Mouse (Mus musculus) bone marrow, adult 2 months (tissue): ENCODE data around the gene Aoc2.

Experiments
- CTCF ChIP-seq: fragments of 200-500 bp; IDR thresholded peaks from 2 replicates; pipeline ENCODE4 v1.5.1; 2011; ENCODE audit warnings: low read length, control low read depth; ENCODE audit not compliant: control insufficient read depth, insufficient read depth
- POLR2A ChIP-seq: fragments of 200-500 bp; IDR thresholded peaks from 2 replicates; pipeline ENCODE4 v1.6.1; 2011; ENCODE audit warnings: low read depth, mild to moderate bottlenecking, control low read depth, low read length, borderline replicate concordance; ENCODE audit not compliant: control insufficient read depth

DNA sequence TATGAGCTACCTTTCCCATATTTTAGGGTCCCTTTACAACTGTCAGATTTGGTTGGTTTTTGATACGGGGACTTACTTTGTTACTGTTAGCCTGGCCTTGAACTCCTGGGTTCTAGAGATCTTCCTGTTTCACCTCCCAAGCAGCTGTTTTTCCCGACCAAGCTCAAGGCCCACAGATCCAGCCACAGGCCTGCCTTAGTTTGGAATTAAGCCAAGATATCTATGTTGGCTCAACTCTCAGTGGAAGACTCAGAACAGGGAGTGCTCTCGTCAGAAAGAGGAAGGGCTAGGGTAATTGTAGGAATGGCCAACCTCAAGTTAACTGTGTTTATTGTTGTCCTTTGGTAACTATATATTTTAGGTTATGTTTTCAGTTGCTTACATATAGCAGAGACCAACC is 12.7 kb upstream of the Aoc2 start:
- TF ChIP-seq POLR2A (no peak), CTCF (no peak)
